Mouse (Mus musculus): ENCODE measurements at regions not wholly inside any gene's neighbourhood (a gene's known extent, or its start where the extent isn't known, plus 50 kb on each side); places are given as distances from the start of the nearest gene placed in this dataset.

- no peaks in the 10 kb centered on the region for H3K36me3 ChIP-seq (ENCODE audit: insufficient read depth, low read length)
- peaks cover 2% of the 10 kb centered on the region; the same call in 1 of the 2 replicates for H3K27me3 ChIP-seq (ENCODE audit: insufficient read depth, low read length)
- TF ChIP-seq NANOG (IDR thresholded peaks at IDR 0.05; ENCODE audit: borderline replicate concordance, low read length): no peak
- TF ChIP-seq CTCF (conservative IDR thresholded peaks at IDR 0.05; ENCODE audit: low read length): no peak
- no peak for TF ChIP-seq POU5F1 (IDR thresholded peaks at IDR 0.05; ENCODE audit: borderline replicate concordance, low read length)
These were observed 665.6 kb downstream of the Bcl11a start for GRCm38 (mm10) chr11:24743439-24743838.

GRCm38 (mm10) chr11:24745841-24746240 is 668.0 kb downstream of the Bcl11a start:
- TF ChIP-seq POU5F1 (IDR thresholded peaks at IDR 0.05; ENCODE audit: borderline replicate concordance, low read length): no peak
- no peak for TF ChIP-seq CTCF (conservative IDR thresholded peaks at IDR 0.05; ENCODE audit: low read length)
- no peak for TF ChIP-seq NANOG (IDR thresholded peaks at IDR 0.05; ENCODE audit: borderline replicate concordance, low read length)
- H3K27me3 ChIP-seq (ENCODE audit: insufficient read depth, low read length): no peaks in the 10 kb centered on the region
- peaks cover 20% of the 10 kb centered on the region for H3K4me1 ChIP-seq (replicated peaks; ENCODE audit: low read depth, low read length)
- H3K4me3 ChIP-seq (replicated peaks; ENCODE audit: low read length): no peak overlapping the region
- H3K36me3 ChIP-seq (ENCODE audit: insufficient read depth, low read length): no peaks in the 10 kb centered on the region
- no peaks in the 10 kb centered on the region for H3K9me3 ChIP-seq (ENCODE audit: low read length)

More at GRCm38 (mm10) chr11:24743439-24743838, 665.6 kb downstream of the Bcl11a start:
- no peaks in the 10 kb centered on the region for H3K9me3 ChIP-seq (ENCODE audit: low read length)
- H3K4me3 ChIP-seq (replicated peaks; ENCODE audit: low read length): no peak overlapping the region
- peaks cover 29% of the 10 kb centered on the region for H3K4me1 ChIP-seq (replicated peaks; ENCODE audit: low read depth, low read length)

GRCm38 (mm10) chr11:24750144-24750779 is 672.4 kb downstream of the Bcl11a start:
- Histone ChIP-seq H3K4me3 (replicated peaks; ENCODE audit: low read length) (no peak overlapping the region), H3K36me3 (ENCODE audit: insufficient read depth, low read length) (no peaks in the 10 kb centered on the region), H3K27me3 (ENCODE audit: insufficient read depth, low read length) (no peaks in the 10 kb centered on the region), H3K9me3 (ENCODE audit: low read length) (no peaks in the 10 kb centered on the region), H3K4me1 (replicated peaks; ENCODE audit: low read depth, low read length) (no peaks in the 10 kb centered on the region)
- TF ChIP-seq CTCF (conservative IDR thresholded peaks at IDR 0.05; ENCODE audit: low read length) (no peak), POU5F1 (IDR thresholded peaks at IDR 0.05; ENCODE audit: borderline replicate concordance, low read length) (no peak), NANOG (IDR thresholded peaks at IDR 0.05; ENCODE audit: borderline replicate concordance, low read length) (no peak)

GRCm38 (mm10) chr11:24758130-24758529 is 680.3 kb downstream of the Bcl11a start:
- TF ChIP-seq CTCF (conservative IDR thresholded peaks at IDR 0.05; ENCODE audit: low read length) (no peak), NANOG (IDR thresholded peaks at IDR 0.05; ENCODE audit: borderline replicate concordance, low read length) (no peak), POU5F1 (IDR thresholded peaks at IDR 0.05; ENCODE audit: borderline replicate concordance, low read length) (no peak)
- no peaks in the 10 kb centered on the region for H3K27me3 ChIP-seq (ENCODE audit: insufficient read depth, low read length)
- no peaks in the 10 kb centered on the region for H3K9me3 ChIP-seq (ENCODE audit: low read length)
- H3K4me1 ChIP-seq (replicated peaks; ENCODE audit: low read depth, low read length): no peaks in the 10 kb centered on the region
- no peak overlapping the region for H3K4me3 ChIP-seq (replicated peaks; ENCODE audit: low read length)
- H3K36me3 ChIP-seq (ENCODE audit: insufficient read depth, low read length): no peaks in the 10 kb centered on the region

GRCm38 (mm10) chr11:24783470-24783869 is 705.6 kb downstream of the Bcl11a start:
- Histone ChIP-seq H3K9me3 (ENCODE audit: low read length) (peaks cover 14% of the 10 kb centered on the region), H3K27me3 (ENCODE audit: insufficient read depth, low read length) (no peaks in the 10 kb centered on the region), H3K4me1 (replicated peaks; ENCODE audit: low read depth, low read length) (no peaks in the 10 kb centered on the region), H3K4me3 (replicated peaks; ENCODE audit: low read length) (no peak overlapping the region), H3K36me3 (ENCODE audit: insufficient read depth, low read length) (no peaks in the 10 kb centered on the region)
- TF ChIP-seq CTCF (conservative IDR thresholded peaks at IDR 0.05; ENCODE audit: low read length) (no peak), POU5F1 (IDR thresholded peaks at IDR 0.05; ENCODE audit: borderline replicate concordance, low read length) (no peak), NANOG (IDR thresholded peaks at IDR 0.05; ENCODE audit: borderline replicate concordance, low read length) (no peak)

GRCm38 (mm10) chr11:24789120-24789519 is 711.3 kb downstream of the Bcl11a start:
- no peak overlapping the region for H3K4me3 ChIP-seq (replicated peaks; ENCODE audit: low read length)
- peaks cover 14% of the 10 kb centered on the region for H3K9me3 ChIP-seq (ENCODE audit: low read length)
- no peaks in the 10 kb centered on the region for H3K27me3 ChIP-seq (ENCODE audit: insufficient read depth, low read length)
- TF ChIP-seq POU5F1 (IDR thresholded peaks at IDR 0.05; ENCODE audit: borderline replicate concordance, low read length) (no peak), NANOG (IDR thresholded peaks at IDR 0.05; ENCODE audit: borderline replicate concordance, low read length) (no peak), CTCF (conservative IDR thresholded peaks at IDR 0.05; ENCODE audit: low read length) (no peak)
- no peaks in the 10 kb centered on the region for H3K36me3 ChIP-seq (ENCODE audit: insufficient read depth, low read length)
- H3K4me1 ChIP-seq (replicated peaks; ENCODE audit: low read depth, low read length): no peaks in the 10 kb centered on the region

- no peaks in the 10 kb centered on the region for H3K4me1 ChIP-seq (replicated peaks; ENCODE audit: low read depth, low read length)
- H3K36me3 ChIP-seq (ENCODE audit: insufficient read depth, low read length): no peaks in the 10 kb centered on the region
- no peaks in the 10 kb centered on the region for H3K27me3 ChIP-seq (ENCODE audit: insufficient read depth, low read length)
- no peak overlapping the region for H3K4me3 ChIP-seq (replicated peaks; ENCODE audit: low read length)
- TF ChIP-seq POU5F1 (IDR thresholded peaks at IDR 0.05; ENCODE audit: borderline replicate concordance, low read length): no peak
- TF ChIP-seq CTCF (conservative IDR thresholded peaks at IDR 0.05; ENCODE audit: low read length): no peak
- TF ChIP-seq NANOG (IDR thresholded peaks at IDR 0.05; ENCODE audit: borderline replicate concordance, low read length): no peak
- H3K9me3 ChIP-seq (ENCODE audit: low read length): no peaks in the 10 kb centered on the region
These were observed 717.8 kb downstream of the Bcl11a start for GRCm38 (mm10) chr11:24795510-24796211.

- no peaks in the 10 kb centered on the region for H3K36me3 ChIP-seq (ENCODE audit: insufficient read depth, low read length)
- TF ChIP-seq POU5F1 (IDR thresholded peaks at IDR 0.05; ENCODE audit: borderline replicate concordance, low read length) (no peak), CTCF (conservative IDR thresholded peaks at IDR 0.05; ENCODE audit: low read length) (no peak), NANOG (IDR thresholded peaks at IDR 0.05; ENCODE audit: borderline replicate concordance, low read length) (no peak)
- H3K4me1 ChIP-seq (replicated peaks; ENCODE audit: low read depth, low read length): no peaks in the 10 kb centered on the region
- H3K27me3 ChIP-seq (ENCODE audit: insufficient read depth, low read length): no peaks in the 10 kb centered on the region
- H3K4me3 ChIP-seq (replicated peaks; ENCODE audit: low read length): no peak overlapping the region
- H3K9me3 ChIP-seq (ENCODE audit: low read length): no peaks in the 10 kb centered on the region
These were observed 726.8 kb downstream of the Bcl11a start for GRCm38 (mm10) chr11:24804623-24805023.

Data from E14TG2a.4 (cell line).